Mouse (Mus musculus) central nervous system, embryonic 11.5 days (tissue): ENCODE data around the gene Ly75. TPM values are rescaled to one million over a fixed set of nuclear protein-coding genes. Genes with fewer than 3 reads are reported as not detected.

Experiments used
- polyA plus RNA-seq: library from polyadenylated mRNA; depleted of rRNA; stranded (reverse); fragments of >200 nt; gene quantifications from 2 replicates; pipeline ENCODE4 v1.2.3, GENCODE M21; 2012; rRNA removed

Gene Ly75
- 1.5 and 2.6 TPM in 2 replicates for polyA plus RNA-seq

DNA sequence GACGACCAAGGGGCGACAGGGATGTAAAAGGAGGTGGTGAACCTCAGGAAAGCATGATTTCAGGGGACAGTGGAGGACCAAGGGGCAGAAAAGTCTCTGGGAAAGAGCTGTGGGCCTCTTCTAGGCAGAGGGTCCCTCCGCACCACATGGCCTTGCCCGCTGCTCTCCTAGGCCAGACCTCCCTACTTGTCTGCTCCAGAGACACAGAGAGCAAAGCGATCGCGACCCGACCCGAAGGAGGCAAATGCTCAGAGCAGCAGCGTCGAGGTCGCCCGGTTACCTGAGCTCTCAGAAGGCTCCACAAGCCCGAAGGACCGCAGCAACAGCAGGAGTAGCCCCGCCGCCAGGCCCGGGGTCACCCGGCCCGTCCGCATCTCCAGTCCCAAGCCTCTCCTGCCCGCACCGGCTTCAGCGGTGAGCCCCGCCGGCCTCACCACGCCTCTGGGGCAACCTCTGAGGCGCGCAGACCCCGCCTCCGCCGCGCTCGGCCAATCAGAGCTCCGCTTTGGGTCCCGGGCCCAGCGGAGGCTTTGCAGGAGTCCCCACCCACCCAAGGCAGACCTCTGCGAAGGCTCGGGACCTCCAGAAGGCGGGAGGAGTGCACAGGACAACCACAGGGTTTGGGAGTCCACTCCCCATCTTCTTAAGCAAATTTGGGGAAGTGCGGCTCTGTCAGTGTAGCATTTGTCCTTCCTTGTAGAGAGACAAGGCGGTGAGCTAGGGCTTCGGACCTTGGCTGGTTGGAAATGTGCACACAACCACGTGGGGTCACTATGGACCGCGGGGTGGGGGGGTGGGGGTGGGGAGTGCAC is at the start of gene Ly75:
TSS of gene Ly75 (minus strand) at position 446 of the 812 bp plus-strand sequence.

DNA sequence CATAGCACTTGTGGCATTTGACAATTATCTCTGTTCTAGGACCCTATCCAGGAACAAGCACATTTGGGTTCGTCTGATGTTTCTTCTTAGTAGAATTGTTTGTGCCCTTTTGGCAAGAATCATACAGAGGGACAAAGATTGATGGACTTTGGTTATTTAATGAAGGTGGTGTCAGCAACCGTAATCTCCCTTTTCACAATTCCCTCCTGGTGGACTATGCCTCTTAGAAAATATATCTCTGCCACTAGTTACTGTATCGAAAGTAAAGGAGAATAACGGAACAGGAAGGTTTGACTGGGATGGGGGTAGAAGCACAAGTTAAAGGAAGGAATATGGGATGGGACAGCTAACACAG is 98.7 kb downstream of the Ly75 start, which contains the start of gene Cd302:
TSS of gene Cd302 (minus strand) at position 22 of the 355 bp plus-strand sequence.

Other genes with a start within 250 kb of the Ly75 start
- gene Baz2b, start 173.5 kb downstream of the Ly75 start, polyA plus RNA-seq = 70.3 and 89.3 TPM in 2 replicates
- gene March7, start 173.4 kb downstream of the Ly75 start, polyA plus RNA-seq = 40.2 and 71.1 TPM in 2 replicates
- gene Cd302, start 98.8 kb downstream of the Ly75 start, polyA plus RNA-seq = 5.1 and 13.8 TPM in 2 replicates
- gene Pla2r1, start 170.0 kb upstream of the Ly75 start, polyA plus RNA-seq = 1.5 and 1.6 TPM in 2 replicates